Mouse (Mus musculus) lung, postnatal 0 days (tissue): Measurements from ENCODE around the gene Meltf. TPM values are rescaled to one million over a fixed set of nuclear protein-coding genes. Genes with fewer than 3 reads are reported as not detected.

Source experiments
- ATAC-seq: fragments of 200-750 bp; cut with Nextera tagmentation; 2 replicates; pipeline ENCODE4 v1.8.0; 2017; ENCODE audit warnings: moderate library complexity
- DNase-seq: peaks from one replicate; pipeline ENCODE4 v3.0.0-alpha.2; 2016; ENCODE audit warnings: low spot score
- H3K27ac ChIP-seq: fragments of 300-500 bp; sonication (generic); 2 replicates; pipeline ENCODE4 v1.5.1; 2014; ENCODE audit warnings: antibody characterized with exemption, mild to moderate bottlenecking, low read length, mixed read lengths
- H3K27me3 ChIP-seq: fragments of 300-500 bp; sonication (generic); replicated peaks from 2 replicates; pipeline ENCODE4 v1.6.1; 2014; ENCODE audit warnings: low read length, mixed read lengths; ENCODE audit not compliant: insufficient read depth
- H3K36me3 ChIP-seq: fragments of 300-500 bp; sonication (generic); 2 replicates; pipeline ENCODE4 v1.6.1; 2014; ENCODE audit warnings: low read length, mixed read lengths; ENCODE audit not compliant: insufficient read depth
- H3K4me1 ChIP-seq: fragments of 300-500 bp; sonication (generic); 2 replicates; pipeline ENCODE4 v1.6.1; 2014; ENCODE audit warnings: antibody characterized with exemption, low read depth, low read length, mixed read lengths; ENCODE audit not compliant: insufficient read depth
- H3K4me2 ChIP-seq: fragments of 300-500 bp; sonication (generic); replicated peaks from 2 replicates; pipeline ENCODE4 v1.6.1; 2014; ENCODE audit warnings: low read depth, mild to moderate bottlenecking, low read length, moderate library complexity, mixed read lengths
- H3K4me3 ChIP-seq: fragments of 300-500 bp; sonication (generic); 2 replicates; pipeline ENCODE4 v1.5.1; 2014; ENCODE audit warnings: low read depth, low read length
- H3K9ac ChIP-seq: fragments of 300-500 bp; sonication (generic); replicated peaks from 2 replicates; pipeline ENCODE4 v1.6.1; 2014; ENCODE audit warnings: low read depth, mild to moderate bottlenecking
- H3K9me3 ChIP-seq: fragments of 300-500 bp; sonication (generic); 2 replicates; pipeline ENCODE4 v1.6.1; 2016; ENCODE audit warnings: low read length, mixed read lengths
- CTCF ChIP-seq: IDR thresholded peaks from 2 replicates; pipeline ENCODE4 v1.5.1; 2016; ENCODE audit warnings: antibody characterized with exemption, mild to moderate bottlenecking
- EP300 ChIP-seq: IDR thresholded peaks from 2 replicates; pipeline ENCODE4 v1.6.1; 2016; ENCODE audit warnings: antibody characterized with exemption, mild to moderate bottlenecking, control low read depth
- WGBS: fragments of 180-500 bp; shearing (Covaris S2); extraction: QIAGEN DNeasy Blood & Tissue Kit; methylation state at CpG from one replicate; pipeline ENCODE4 v1.1.7; 2014; 5-methylcytosine and 5-hydroxymethylcytosine counted together
- polyA plus RNA-seq: library from polyadenylated mRNA; unstranded; fragments of >200 nt; fragmentation: Nextera tagmentation; extraction: Ambion mirVana; gene quantifications from 2 replicates; pipeline ENCODE4 v1.2.1, GENCODE M21; 2015

Gene Meltf
- polyA plus RNA-seq, 1 experiment from 2014 or later: not detected

DNA sequence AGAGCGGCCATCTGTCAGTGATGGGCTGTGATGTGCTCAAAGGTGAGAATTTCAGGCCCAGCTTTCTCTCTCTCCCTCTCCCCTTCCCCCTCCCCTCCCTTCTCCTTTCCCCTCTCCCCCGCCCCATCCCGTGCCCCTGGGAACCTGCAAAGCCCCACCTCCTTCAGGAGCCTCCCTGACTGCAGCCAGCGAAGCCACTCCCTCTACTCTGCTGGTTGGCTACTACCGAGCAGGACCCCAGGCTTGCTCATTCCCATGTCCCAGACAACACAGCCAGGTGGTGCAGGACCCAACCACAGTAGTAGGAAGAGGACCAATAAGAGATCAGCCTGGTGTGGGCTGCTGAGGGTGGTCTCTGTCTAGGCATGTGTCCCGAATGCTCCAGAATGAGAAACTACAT, 5.3 kb downstream of the Meltf start:
- H3K9ac ChIP-seq: no peak overlapping the region
- no peaks in the 10 kb centered on the region for H3K36me3 ChIP-seq
- H3K4me2 ChIP-seq: no peak overlapping the region; the same call in 1 of the 2 replicates
- H3K4me3 ChIP-seq: no peak overlapping the region
- 16% methylated on average over 6 of the region's 6 CpGs for WGBS
- DNase-seq (no peak), ATAC-seq (no peak)
- no peaks in the 10 kb centered on the region for H3K9me3 ChIP-seq
- no peak for TF ChIP-seq EP300
- no peaks in the 10 kb centered on the region for H3K27me3 ChIP-seq
- H3K4me1 ChIP-seq: no peaks in the 10 kb centered on the region
- no peak overlapping the region for H3K27ac ChIP-seq

DNA sequence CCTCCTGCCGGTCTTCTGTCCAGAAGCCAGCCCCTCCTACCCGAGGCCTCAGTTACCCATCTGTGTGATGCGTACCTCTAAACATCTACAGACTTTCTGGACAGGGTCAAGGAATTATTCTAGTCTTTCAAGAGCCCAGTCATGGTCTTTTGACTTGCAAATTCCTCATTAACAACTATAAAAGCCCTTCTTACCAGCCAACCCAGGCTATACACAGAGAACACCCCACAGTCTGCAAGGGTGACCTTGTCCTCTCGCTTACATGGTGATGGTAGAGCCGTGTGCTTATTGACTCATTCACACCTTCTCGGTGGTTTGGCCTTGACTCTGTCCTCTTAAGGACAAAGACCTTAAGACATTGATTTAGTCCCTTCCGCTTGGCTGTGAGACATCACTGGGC, 12.3 kb downstream of the Meltf start:
- Histone ChIP-seq H3K9me3 (no peaks in the 10 kb centered on the region), H3K4me3 (no peak overlapping the region), H3K36me3 (no peaks in the 10 kb centered on the region), H3K4me2 (no peak overlapping the region), H3K27me3 (no peaks in the 10 kb centered on the region), H3K4me1 (no peaks in the 10 kb centered on the region), H3K9ac (no peak overlapping the region), H3K27ac (no peak overlapping the region)
- ATAC-seq: no peak
- no peak for TF ChIP-seq CTCF
- TF ChIP-seq EP300: no peak
- WGBS: 79% methylated on average over 7 of the region's 7 CpGs
- no peak for DNase-seq

DNA sequence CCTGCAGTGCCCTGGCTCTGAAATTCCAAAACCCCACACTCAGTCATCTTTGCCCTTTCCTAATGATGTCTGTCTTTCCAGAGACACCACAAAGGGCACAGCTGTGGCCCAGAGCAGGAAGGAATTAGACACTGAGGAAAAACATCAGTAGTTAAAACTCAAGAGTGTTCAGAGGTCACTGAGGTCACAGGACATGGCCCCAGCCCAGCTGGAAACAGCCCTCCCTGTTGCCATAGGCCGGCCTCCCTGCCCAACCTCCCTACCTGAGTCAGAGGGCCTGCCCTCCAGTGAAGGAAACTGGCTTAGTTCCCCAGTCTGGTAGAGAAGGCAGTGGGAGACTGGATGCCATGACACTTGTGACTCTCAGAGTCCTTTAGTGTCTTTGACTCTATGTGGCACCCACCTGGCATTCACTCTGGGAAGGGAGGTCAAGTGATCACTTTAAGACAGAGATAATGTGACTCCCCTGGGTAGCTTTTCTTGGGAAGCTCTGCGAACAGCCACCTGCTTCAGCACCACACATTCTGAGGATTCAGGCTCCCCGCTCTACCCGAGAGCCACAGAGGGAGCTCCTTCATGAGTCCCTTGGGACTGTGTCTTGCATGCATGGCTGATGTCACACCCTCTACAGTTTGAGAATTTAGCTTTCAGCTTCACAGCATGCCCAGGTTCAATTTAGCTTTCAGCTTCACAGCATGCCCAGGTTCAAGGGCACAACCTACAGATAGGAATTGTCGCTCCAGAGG, 15.0 kb downstream of the Meltf start:
- DNase-seq (no peak), ATAC-seq (no peak)
- Histone ChIP-seq H3K4me1 (no peaks in the 10 kb centered on the region), H3K9ac (no peak overlapping the region), H3K9me3 (no peaks in the 10 kb centered on the region), H3K27me3 (no peaks in the 10 kb centered on the region), H3K4me3 (no peak overlapping the region), H3K4me2 (no peak overlapping the region), H3K36me3 (no peaks in the 10 kb centered on the region), H3K27ac (no peak overlapping the region)
- 72% methylated on average over 5 of the region's 5 CpGs for WGBS
- TF ChIP-seq CTCF (no peak), EP300 (no peak)

DNA sequence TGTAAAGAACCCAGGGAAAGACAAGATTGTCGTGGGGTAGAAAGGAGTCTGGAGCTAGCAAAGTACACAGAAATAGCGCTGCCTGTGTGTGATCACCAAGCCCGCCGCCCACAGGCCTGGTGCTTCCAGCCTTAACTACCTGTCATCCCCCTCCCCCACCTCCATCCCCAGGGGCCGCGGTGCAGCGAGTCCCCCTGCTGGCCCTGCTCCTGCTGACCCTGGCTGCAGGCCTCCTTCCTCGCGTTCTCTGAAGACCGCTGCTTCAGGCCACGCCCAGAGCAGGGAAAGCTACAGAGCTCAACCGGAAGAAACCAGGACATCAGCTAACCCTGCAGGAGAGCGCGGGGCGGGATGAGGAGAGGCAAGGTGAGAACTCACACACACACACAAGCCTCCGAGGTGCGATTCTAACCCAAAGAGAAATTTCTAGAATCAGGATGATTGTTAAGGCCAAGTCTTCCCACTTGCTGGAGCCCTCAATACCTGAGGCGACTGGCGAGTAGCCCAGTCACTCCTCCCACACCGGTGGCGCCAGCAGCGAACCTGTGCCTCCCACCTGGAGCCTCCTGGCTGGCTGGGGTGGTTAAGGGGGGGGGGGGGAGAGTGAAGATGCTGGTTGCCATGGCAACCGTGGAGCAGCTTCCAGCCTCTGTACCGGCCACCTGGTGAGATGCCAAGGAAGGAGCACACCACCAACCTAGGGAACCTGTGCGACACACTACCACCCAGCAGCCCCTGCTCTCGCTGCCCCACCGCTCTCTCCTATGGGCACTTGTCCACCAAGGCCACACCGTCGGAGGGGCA, 18.6 kb downstream of the Meltf start:
- Histone ChIP-seq H3K27ac (no peak overlapping the region), H3K36me3 (no peaks in the 10 kb centered on the region), H3K4me1 (no peaks in the 10 kb centered on the region), H3K9ac (no peak overlapping the region), H3K9me3 (no peaks in the 10 kb centered on the region), H3K4me3 (no peak overlapping the region), H3K27me3 (no peaks in the 10 kb centered on the region), H3K4me2 (peak overlapping the region; percentile 30)
- TF ChIP-seq CTCF (peak; percentile 46), EP300 (no peak)
- ATAC-seq (peak; percentile 32; the same call in 1 of the 2 replicates), DNase-seq (peak; percentile 48)
- 11% methylated on average over 29 of the region's 29 CpGs for WGBS

DNA sequence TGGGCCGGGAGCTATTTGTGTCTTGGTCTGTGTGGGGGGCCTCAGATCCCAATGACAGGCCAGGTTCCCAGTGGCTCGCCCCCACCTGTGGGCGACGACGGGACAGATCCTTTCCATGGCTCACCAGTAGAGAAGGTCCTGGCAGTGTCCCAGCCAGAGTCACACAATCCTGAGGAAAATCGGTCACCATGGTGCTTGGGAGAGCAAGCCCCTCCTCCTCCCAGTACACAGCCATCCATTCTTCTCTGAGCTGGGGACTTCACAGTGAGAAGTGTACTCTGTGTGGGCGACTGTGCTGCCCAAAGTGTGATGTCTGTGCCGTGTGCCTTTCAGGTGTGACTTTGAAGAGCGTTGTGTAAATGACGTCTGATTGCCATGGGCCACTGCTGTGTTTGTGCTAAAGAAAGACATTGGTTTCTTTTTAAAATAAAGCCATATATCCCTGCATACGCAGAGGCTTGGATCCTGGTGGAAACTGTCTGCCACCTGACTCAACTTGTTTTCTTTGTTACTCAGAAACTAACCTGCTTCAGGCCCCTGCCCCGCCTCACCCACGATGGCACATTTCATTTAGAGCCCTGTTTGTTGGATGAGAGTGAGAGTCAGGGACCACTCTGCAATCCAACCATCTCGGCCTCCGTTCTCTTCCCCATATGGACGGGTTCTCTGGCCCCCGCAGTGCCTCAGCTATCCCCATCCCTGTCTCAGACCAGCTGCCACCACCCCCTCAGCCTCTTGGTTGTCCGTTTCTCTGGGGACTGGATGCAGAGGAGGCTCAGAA, 20.1 kb downstream of the Meltf start:
- Histone ChIP-seq H3K36me3 (no peaks in the 10 kb centered on the region), H3K4me3 (no peak overlapping the region), H3K9me3 (no peaks in the 10 kb centered on the region), H3K4me1 (no peaks in the 10 kb centered on the region), H3K27me3 (no peaks in the 10 kb centered on the region), H3K4me2 (no peak overlapping the region), H3K9ac (no peak overlapping the region), H3K27ac (no peak overlapping the region)
- DNase-seq (no peak), ATAC-seq (no peak)
- TF ChIP-seq CTCF: no peak
- no peak for TF ChIP-seq EP300
- 71% methylated on average over 18 of the region's 18 CpGs for WGBS

DNA sequence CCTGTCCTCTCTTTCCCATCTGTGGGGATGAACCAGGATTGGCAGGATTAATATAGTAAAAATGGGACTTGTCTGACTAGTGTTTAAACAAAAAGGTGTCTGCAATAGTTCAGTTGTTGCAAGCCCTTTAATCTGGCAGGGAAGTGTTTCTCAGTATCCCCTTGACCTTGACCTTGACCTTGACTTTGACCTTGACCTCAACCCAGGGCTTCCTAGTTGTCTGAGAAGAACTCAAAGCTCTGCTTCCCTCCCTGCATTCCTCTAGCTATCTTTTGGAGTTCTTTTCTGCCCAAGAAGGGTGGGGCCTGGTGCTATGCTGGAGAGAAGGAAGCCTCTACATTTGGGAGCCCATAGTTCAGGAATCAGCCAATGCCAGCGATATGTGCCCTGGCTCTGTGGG, 23.3 kb downstream of the Meltf start:
- no peaks in the 10 kb centered on the region for H3K27me3 ChIP-seq
- WGBS: 79% methylated on average over 1 of the region's 1 CpGs
- H3K36me3 ChIP-seq: no peaks in the 10 kb centered on the region
- no peak overlapping the region for H3K4me3 ChIP-seq
- DNase-seq: no peak
- no peak overlapping the region for H3K27ac ChIP-seq
- no peak overlapping the region for H3K4me2 ChIP-seq
- ATAC-seq: no peak
- no peak for TF ChIP-seq EP300
- no peak for TF ChIP-seq CTCF
- peaks cover 2% of the 10 kb centered on the region; the same call in 1 of the 2 replicates for H3K4me1 ChIP-seq
- H3K9me3 ChIP-seq: no peaks in the 10 kb centered on the region
- no peak overlapping the region for H3K9ac ChIP-seq
